Mouse (Mus musculus) urinary bladder, postnatal 25 days (tissue): ENCODE data around the gene Pde11a.

Experiments
- DNase-seq: peaks from one replicate; pipeline ENCODE4 v3.0.0; 2022; ENCODE audit warnings: low spot score

Pde11a gene

DNA sequence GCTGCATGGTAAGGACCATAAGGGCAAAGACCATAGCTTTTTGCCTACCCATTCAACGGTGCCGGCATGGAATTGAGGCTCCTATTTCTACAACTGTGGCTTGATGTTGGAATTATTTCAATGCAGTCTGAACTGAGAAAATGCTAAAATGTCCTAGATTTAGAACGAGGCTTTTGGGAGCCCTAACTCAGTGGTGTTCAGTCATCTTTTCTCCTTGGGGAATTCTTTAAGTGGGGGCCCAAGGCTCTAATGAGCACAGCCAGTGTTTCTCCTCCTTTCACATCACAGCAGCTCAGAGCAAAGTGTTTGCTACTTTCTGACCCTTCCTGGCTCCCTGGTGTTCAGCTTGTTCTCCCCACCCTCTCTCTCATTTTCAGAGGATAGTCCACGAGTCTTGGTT, 175.8 kb downstream of the Pde11a start:
- DNase-seq: no peak

DNA sequence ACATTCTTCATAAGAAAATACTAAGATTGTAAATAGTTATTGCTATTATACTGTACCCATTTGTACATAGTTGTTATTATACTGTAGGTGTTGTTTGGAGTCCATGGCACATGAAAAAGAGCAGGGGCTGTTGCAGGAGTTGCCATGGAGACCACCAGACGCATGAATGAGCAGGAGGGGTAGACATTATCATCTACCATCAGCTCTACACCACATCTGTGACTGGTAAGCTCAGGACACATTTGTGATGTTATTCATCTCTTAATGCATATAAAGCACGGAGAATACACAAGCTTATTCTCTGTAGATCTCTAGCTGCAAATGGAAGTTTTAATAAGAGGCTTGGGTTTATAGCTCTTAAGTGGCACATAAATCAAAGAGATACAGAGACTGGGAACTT, 179.6 kb downstream of the Pde11a start:
- no peak for DNase-seq

DNA sequence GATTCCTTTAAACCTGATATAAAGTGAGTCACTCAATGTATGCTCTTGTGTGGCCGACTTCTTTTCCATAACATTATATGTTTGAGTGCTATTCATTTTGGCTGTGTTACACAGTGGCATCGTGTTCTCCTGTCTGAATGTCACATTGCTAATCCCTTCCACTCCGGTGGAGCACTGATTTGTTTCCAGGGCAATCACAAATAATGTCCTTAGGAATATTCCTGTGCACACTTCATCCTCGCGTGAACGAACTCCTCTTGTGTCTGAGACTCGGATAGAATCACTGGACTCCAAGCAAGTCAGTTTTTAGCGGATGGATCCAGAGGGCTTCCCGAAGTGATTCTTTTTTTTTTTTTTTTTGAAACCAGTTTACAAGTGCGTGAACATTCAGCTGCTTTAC, 197.4 kb downstream of the Pde11a start:
- DNase-seq: no peak

DNA sequence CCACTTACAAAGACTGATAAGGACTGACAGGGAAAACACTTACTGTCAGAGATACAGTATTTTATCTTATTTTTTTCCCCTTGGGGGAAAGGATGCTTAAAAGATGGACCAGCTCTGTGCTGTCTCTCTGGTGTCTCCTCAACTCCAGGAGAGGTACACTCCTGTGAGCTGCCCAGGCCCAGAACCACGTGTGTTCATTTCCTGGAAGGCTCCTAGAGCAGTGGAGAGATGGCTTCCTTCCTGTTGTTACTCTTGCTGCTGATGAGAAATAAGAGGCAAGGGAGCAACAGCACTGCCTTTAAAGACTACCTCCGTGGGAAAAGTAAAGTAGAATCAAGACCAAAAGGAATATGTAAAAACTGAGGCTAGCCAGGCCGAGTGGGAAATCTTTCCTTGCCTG, 205.6 kb downstream of the Pde11a start:
- no peak for DNase-seq

DNA sequence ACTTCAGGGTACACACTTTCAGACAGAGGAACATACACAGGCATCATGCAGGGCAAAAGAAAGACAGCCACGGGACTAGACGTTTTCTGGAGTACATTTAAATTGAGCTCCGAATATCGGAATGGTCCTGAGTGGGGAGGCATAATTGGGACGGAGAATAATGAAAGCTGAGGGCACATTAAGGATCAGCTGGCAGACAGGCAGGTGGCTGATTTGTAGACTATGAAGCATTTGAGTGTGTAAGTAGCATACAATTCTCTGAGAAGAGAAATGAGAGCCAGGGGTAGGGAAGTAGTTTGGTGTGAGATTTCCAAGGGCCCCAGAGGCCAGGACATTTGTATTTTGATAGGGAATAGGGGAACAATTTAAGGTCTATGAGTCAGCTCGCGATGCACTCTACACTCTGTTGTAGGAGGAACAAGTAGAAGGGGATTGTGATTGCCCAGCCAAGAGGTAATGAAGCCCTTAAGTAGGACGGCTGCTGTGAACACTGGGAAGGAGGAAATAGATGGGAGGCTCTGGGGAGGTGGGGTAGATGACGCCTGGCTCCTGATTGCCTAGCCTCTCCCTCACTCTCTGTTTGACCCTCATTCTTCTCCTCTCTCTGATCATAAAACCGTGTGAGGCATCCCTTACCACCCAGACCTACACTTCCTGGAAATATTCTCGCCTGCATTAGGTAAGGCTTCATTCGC, 208.5 kb downstream of the Pde11a start:
- no peak for DNase-seq

DNA sequence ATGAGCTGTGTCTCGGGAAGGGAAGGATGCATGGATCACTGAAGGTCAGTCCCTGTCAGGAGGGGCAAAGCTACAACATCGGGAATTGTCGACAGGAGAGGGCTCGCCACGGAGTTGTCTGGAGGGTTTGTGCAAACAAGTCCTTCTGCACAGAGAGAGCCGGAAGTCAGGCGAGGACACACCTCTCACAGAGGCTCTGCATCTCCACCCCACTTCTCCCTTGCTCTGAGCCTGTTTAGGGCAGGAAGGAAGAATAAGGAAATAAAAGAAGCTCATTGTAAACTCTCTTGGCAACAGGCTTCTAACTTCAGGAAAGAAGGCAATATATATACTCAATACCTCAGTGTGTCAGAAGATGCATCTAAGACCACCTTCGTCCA, 209.5 kb downstream of the Pde11a start:
- no peak for DNase-seq

DNA sequence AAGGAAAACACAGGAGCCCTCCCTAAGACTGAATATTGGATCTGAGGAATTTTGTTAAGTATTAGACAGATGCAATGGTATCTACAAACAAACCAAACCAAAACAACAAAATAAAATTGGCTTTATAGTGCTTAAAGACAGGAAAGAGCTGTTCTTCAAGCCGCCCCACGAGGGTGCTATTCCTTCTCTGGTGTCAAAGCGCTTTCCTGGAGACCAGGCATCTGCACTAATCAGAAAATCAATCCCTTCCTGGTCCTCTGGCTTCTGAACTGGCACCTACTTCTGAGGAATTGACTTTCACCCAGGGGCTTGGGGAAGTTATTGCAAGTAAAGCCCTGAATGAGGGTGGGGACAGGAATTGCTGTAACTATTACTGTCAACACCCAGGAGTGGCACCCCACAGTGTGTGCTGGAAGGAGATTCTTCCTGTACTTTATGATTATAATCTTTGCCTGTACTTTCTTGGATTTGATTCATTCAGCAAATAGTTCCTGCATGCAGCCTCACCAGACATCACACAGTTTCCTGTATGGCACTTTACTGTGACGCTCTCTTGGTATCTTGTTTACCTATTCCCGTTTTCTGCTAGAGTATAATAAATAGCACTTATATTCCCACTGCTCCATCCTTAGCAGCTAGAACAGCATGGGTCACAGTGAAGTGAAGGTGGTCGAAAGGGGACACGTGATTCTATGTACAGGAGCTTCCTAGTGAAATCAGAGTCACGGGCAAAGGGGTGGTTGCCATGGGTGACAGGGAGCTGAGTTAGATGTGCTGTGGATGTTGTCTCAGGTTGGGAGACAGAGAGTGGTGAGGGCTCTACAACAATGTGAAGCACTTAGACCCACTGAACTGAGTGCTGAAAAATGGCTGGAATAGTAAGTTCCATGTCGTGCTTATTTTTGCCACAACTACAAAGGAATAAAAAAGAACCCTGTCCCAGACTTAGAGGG, 210.2 kb downstream of the Pde11a start:
- DNase-seq: peak; percentile 8

DNA sequence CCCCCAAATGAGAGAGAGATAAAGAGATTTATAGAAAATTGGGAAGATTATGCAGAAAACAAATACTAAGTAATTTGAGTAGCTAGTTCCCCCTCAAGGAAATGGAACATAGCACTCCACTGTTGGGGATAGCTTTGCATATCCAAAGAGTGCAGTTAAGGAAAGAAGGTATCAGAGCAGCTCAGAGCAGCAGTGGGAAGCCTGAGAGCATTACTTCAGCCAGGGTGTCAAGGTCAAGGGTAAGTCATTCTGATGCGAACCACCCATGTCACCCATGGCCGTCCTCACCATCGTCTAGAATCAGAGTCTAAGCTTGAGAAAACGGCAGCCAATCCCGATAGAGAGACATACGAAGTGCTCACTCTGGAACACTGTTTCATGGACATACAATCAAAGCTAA, 211.9 kb downstream of the Pde11a start:
- DNase-seq: no peak

DNA sequence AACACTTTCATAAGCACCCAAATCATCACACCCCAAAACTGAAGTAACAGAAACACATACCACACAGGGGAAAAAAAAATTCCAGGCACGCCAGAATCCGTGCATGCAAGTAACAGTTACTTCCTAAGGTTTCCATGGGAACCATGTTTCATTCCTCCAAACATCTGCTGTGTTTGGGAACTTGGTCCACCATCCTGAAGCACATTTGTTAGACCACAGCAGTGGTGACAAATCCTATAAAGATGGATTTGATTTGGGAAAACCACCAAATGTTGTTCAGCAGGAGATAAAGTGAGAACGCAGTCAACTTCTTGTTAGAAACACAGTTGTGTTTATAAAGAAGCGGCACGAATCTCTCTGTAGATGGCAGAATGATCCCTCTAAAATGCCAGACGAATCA, 213.8 kb downstream of the Pde11a start:
- no peak for DNase-seq

DNA sequence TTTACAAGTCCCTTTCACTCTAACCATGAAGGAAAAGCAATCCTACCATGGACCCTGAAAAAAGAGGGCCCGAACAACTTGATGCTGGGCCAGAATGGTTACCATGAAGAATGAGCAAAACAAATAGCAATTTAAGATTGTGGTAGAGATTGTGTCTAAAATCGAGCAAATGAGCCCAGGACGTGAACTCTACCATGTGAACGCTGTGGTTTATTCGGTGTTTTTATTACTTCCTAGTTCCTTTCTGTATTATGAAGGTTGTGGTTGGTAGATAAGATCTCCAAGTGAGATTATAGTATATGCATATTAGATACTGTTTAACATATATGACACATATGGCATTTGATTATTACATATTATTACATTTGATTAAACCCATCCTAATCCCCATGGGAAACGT, 216.4 kb downstream of the Pde11a start:
- DNase-seq: no peak

DNA sequence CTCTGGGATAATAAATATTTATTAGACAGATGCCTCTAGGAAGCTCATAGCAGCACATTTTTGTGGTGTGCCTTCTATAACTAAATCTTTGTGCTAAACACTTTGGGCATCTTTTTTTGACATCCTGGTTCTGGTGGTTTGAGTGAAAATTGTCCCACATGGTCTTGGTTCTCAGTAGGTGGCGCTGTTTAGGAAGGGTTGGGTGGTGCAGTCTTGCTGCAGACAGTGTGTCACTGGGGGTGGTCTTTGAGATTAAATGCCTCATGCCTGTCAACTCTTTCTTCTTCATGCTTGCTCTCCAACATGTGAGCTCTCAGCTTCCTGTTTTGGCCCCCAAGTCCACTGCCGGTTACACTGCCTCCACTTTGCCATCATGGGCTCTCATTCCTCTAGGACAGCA, 218.7 kb downstream of the Pde11a start:
- no peak for DNase-seq

DNA sequence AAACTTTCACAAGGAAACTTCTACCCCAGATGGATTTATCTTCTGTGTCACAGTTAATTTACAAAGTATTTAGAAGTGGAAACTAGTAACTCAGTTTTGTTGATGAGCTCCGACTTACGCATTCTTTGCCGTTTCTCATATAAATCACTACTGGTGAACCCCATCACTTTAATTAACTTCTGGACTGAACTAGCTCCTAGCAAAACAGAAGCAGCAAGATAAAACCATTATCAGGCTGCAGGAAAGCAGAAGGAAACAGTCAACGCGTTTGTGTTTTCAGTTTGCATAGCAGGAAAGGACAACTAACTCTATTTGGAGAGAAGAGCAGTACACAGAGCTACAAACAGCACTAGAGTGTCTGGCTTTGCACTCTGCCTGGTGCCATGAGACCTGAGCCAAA, 220.1 kb downstream of the Pde11a start:
- DNase-seq: no peak

DNA sequence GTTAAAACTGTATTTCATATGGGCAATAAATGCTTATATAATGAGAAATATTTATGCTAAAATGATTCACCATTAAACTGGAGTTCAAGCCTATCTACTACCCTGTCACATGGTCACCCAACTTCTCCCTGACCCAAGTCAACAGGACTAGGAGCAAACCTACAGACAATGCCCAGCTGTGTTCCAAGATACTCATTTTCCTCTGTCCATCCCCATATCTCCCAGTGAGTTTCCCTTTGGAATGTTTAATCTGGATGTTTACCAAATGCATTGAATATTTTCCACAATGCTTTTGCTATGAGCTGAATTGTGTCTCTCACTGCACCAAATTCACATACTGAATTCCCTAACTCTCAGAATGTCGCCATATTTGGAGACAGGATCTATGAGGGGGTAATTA, 221.4 kb downstream of the Pde11a start:
- DNase-seq: no peak

DNA sequence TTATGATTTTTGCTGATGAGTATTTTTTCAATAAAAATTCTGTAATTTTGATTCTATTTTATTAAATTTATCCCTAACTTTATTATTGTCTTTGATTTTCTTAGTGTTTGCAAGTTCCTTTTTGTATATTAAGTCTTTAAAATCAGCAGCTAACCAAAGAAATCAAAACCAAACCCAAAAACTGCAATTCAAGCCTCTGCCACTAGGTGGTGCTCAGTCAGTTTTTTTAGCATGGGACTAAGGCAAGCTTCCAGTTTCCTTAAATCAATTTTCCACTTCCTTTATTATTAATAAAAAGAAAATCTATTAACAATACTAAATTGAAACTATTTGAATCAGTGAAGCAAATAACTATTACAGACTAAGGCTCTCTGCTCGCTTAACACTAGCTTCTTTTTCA, 222.9 kb downstream of the Pde11a start:
- DNase-seq: peak; percentile 52

DNA sequence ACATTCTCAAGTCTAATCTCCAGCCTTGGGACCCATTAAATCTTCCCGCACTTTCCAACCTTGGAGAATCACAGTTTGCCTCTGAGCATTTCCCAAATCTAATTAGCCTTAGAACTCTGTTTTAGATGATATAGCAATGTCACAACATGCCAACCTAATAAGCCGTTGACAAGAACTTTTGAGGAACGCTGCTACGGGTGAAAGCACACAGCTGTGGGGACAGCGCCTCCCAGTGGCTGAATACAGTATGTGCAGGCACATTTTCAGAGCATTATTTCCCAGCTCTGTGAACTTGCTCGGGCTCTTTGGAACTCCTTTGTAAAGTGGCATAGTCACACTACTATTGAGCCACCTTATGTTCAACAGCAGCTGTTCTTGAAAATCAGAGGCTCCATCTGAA, 223.8 kb downstream of the Pde11a start:
- DNase-seq: peak; percentile 12

DNA sequence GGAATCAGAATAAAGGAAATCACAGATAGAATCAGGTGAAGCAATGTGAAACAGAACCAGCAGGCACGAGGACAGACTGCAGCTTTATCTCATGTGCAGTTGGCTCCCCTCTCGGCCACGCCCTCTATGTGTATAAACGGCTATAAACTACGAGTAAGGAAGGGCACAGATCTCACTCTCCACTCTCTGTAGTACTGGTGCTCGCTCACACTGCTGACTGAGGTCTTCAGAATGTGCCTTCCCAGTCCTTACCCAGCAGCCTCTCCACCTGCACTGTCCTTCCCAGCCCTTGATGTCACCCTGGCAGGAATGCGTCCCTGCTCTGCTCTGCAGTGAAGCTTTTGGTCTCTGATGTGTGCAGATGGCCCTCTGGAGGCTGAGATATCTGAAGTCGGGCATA, 228.9 kb downstream of the Pde11a start:
- no peak for DNase-seq

DNA sequence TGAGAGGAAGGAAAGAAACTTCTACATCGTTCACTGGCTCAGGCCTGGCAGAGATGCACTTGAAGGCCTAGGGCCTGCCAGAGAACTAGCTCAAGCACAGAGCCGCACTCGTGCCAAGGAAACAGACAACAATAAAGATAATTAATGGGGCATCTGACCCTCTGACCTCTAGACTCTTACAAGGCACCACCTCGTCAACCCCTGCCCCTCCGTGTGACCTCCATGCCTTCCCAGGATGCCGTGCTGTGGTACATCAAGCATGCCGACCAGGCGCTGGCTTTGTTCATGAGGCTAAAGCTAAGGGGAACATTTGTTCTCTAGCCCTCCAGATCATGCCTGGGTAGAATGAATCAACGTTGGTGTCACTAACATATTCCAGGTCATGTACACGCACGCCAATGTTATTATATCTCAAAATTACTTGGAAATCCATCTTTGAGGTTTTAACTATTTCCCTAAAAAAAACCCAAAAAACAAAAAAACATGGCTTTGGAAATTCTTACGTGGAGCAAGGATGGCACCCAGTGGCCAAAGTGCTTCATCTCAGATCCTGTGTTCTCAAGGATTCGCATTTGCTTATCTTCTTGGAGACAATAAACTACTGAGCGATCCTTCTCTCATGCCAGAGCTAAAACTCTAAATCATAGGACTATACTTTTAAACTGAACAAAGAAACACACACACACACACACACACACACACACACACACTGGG, 236.5 kb downstream of the Pde11a start:
- DNase-seq: no peak

DNA sequence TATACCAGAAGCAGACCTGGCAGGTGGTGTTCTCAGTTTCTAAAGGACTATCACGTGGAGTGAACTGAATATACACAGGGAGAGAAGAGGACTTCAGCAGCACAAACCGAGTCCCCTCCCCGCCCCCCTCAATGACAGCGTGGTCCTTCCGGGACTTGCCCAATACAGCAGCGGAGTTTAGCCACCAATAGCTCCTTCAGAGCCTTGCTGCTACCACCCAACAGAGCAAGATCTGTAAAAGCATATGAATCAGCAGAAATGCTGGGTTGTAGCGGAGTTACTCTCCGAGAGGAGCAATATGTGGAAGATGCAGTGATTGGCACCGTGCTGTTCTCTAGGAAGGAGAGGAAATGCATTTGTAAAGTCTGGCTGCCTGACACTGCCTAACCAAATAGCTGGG, 238.0 kb downstream of the Pde11a start:
- no peak for DNase-seq

DNA sequence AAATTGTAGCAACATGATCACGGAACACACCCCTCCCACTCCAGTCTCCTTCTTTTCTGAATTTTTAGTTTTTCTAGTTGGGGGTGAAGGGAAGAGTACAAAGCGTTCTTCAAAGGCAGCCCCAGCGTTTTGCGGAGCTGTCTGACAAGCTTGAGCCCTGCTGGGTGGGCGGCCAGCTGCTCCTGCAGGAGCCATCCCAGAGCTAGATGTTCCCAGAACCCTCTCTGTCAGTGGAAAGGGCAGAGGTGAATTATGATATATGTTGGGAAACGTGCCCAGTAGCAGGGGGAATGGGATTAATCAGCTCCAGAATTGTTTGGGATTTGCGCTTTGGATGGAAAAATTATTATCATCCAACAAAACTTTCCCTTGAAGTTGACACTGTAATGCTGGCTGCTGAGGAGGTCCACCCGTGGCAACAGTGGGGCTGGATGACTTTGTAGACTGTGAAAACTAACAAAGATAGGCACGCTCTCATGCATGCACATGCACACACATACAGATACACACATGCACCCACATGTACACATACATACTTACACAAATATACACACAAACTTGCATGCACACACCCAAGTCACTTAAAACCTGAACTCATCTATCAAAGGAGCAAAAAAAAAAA, 238.7 kb downstream of the Pde11a start:
- DNase-seq: no peak

DNA sequence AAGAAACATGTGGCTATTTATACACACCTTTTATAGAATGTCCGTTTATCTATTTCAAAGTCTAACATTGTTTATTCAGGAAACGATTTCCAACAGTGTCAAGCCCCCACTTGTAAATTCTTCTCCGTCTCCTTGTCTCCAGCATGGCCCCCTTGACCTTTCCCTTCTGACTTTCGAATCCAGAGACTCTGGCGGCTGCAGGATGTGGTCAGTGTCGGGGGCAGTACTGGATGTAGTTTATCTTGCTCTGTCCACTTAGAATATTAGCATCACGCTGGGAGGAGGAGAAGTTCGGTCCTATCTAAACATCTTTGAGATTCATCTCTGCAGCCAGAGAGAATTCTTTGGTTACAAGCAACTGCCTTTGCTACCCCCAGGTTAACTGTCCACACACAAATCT, 240.2 kb downstream of the Pde11a start:
- no peak for DNase-seq

DNA sequence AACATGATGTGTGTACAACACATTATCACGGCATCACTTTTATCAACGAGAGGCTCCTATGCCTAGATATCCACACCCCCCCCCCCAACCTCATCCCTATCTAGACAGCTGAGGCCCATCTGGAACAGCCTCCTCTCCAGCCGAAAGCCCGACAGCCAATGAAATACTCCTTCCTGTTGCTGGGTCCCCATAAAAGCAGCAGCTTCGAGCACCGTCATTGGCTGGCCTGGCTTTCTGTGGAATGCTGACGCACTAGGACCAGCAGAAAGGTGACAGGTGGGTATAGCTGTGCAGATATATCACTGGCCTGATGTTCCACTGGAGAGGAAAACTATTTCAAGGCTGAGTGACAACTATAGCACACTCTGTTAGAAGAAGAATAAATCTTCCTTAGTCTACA, 240.7 kb downstream of the Pde11a start:
- no peak for DNase-seq

DNA sequence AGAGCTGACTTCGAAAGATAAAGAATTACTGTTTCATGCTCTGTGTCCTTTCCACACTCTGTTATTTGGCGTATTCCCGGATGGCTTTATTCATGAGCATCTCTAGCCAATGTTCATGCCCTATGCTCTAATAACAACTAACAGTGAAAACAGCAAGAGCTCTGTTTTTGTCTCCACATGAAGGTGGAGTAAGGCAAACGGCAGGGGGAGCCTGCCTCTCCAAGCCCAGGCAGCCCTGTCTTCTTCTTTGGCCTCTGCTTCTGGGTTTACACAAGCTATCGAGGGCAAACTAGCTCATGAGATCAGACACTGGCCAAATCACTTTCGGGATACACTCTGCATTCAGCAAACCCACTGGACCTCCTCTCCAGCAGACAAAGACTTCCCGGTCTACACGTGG, 241.3 kb downstream of the Pde11a start:
- DNase-seq: no peak

DNA sequence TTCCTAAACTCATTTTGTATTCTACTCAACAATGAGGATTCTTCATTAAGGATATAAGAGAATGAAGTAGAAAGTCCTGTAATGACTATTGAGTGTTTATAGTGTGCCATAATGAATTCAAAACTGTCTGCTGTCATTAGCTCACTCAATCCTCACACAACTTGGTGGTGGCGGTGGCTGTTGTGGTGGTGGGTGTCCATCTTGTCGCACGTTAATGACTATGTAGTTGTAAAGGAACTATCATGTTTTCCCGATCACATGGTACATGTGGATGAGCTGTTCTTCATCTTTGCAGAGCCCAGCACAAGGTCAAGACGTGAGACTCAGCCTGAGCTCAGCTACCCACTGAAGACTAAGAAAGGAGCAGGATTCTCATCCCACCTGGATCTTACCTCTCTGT, 242.7 kb downstream of the Pde11a start:
- DNase-seq: no peak
